Mouse (Mus musculus) cerebellum, adult 2 months (tissue): ENCODE measurements around the gene Shc3. TPM values are rescaled to one million over a fixed set of nuclear protein-coding genes. Genes with fewer than 3 reads are reported as not detected.

Source experiments
- DNase-seq, 2 experiments: peaks; one replicate each; pipeline ENCODE4 v3.0.0; 2021
- H3K27ac ChIP-seq: fragments of 200-500 bp; 2 replicates; pipeline ENCODE4 v1.5.1; 2012; ENCODE audit warnings: low read length, control low read depth, inconsistent platforms; ENCODE audit not compliant: insufficient read depth
- H3K27me3 ChIP-seq: fragments of 200-500 bp; 2 replicates; pipeline ENCODE4 v1.6.1; 2012; ENCODE audit warnings: inconsistent platforms, mild to moderate bottlenecking, low read length, moderate library complexity; ENCODE audit not compliant: control insufficient read depth, insufficient read depth
- H3K4me1 ChIP-seq: fragments of 200-500 bp; 2 replicates; pipeline ENCODE4 v1.6.1; 2011; ENCODE audit warnings: low read length; ENCODE audit not compliant: control insufficient read depth, insufficient read depth
- H3K4me3 ChIP-seq: fragments of 200-500 bp; replicated peaks from 2 replicates; pipeline ENCODE3; 2011; ENCODE audit warnings: mild to moderate bottlenecking, low read depth, low read length, control low read depth; ENCODE audit not compliant: insufficient read depth
- CTCF ChIP-seq: fragments of 200-500 bp; IDR thresholded peaks from 2 replicates; pipeline ENCODE4 v1.5.1; 2011; ENCODE audit warnings: low read depth, mild to moderate bottlenecking, control low read depth, low read length, moderate library complexity, borderline replicate concordance; ENCODE audit not compliant: insufficient read depth
- POLR2A ChIP-seq: fragments of 200-500 bp; IDR thresholded peaks from 2 replicates; pipeline ENCODE4 v1.6.1; 2011; ENCODE audit warnings: low read length, control low read depth, borderline replicate concordance; ENCODE audit not compliant: insufficient read depth
- WGBS: fragments of 180-500 bp; shearing (Covaris S2); methylation state at CpG from one replicate; pipeline ENCODE4 v1.1.7; 2018; 5-methylcytosine and 5-hydroxymethylcytosine counted together
- polyA plus RNA-seq: library from polyadenylated mRNA; depleted of rRNA; stranded (reverse); fragments of >200 nt; gene quantifications from 2 replicates; pipeline ENCODE4 v1.2.3, GENCODE M21; 2012

Gene Shc3
- polyA plus RNA-seq, 1 experiment, result 22.7 TPM

DNA sequence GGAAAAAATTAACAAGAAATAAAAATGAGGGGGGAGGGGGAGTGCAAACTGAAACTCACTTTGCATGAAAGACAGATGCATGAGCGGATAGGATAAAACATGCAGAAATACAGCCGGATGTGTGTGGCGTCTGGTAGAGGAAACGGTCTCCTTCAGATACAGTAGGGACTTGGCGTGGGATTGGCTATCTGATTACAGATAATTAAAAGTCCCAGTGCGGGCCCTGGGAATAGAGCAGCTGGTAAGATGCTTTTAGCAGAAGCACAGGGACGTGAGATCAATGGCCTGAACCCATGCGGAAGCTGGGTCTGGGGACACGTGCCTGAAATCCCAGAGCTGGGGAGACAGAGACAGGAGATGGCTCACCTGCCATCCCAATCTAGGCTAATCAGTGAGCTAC is 75.5 kb downstream of the Shc3 start:
- H3K4me3 ChIP-seq, result no peak overlapping the region
- 89% methylated on average over 9 of the region's 9 CpGs for WGBS
- no peak overlapping the region for H3K27ac ChIP-seq
- DNase-seq, result no peak
- no peaks in the 10 kb centered on the region for H3K4me1 ChIP-seq
- no peaks in the 10 kb centered on the region for H3K27me3 ChIP-seq
- no peak for TF ChIP-seq POLR2A
- TF ChIP-seq CTCF, result no peak

DNA sequence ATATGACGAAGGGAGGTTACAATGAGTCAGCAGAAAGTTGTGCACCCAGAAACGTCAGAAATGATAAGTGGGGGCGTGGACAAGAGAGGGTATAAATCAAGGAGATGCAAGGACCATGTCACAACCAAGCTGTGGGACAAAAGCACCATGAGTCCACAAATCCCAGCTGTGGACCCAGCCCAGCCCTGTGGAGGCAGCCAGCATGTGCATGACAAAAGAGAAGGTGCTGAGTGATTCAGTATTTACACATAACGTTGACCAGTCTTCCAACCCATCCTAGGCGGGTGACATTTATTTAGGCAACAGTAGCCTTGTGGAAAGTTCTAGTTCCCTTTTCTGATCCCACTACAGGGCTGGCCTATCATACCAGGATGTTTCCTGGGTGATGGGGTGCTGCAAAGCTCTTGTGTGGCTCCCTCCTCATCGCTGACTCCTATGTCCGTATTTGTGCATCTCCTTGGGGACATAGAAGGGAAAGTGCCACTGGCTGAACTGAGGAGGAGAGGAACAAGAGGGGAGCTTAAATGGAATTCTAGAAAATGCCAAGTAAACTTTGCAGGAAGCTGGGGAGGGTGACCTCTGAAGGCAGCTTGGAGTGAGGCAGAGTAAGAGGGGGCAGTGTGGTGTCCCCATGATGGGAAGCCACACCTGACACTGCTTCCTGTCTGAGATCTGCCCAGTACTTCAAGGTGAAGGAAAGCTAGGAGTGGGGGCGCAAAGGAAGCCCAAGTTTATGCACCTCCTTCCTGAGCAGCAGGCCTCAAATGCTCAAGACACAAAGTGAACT is 77.4 kb downstream of the Shc3 start:
- no peak overlapping the region for H3K4me3 ChIP-seq
- WGBS, result 76% methylated on average over 8 of the region's 8 CpGs
- no peaks in the 10 kb centered on the region for H3K27me3 ChIP-seq
- no peaks in the 10 kb centered on the region for H3K4me1 ChIP-seq
- no peak overlapping the region for H3K27ac ChIP-seq
- DNase-seq, result no peak
- TF ChIP-seq POLR2A (no peak), CTCF (no peak)

- DNase-seq, result no peak
- TF ChIP-seq POLR2A (no peak), CTCF (no peak)
- H3K27me3 ChIP-seq, result no peaks in the 10 kb centered on the region
- 92% methylated on average over 6 of the region's 6 CpGs for WGBS
- H3K4me3 ChIP-seq, result no peak overlapping the region
- no peak overlapping the region for H3K27ac ChIP-seq
- H3K4me1 ChIP-seq, result no peaks in the 10 kb centered on the region
Observed at GRCm38 (mm10) chr13:51490195-51490594, 79.0 kb downstream of the Shc3 start.

DNA sequence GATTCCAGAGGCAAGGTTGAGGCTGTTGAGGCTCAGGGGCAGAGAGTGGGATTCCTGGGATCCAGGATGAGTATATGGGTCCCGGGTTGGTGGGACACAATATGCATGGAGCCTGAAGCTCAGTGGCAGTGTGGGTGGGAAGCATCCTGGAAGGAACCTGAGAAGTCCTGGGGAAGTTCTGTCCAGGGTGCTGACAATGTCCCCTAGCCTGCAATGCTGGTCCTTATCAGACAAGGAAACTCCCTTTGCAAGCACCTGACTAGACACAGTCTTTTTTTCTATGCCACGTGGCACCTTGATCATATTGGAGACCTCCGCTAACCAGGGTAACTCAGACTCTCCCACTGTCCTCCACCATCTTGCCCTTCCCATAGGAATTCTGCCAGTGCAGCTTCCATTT is 80.3 kb downstream of the Shc3 start:
- H3K4me3 ChIP-seq, result no peak overlapping the region
- DNase-seq, result no peak
- H3K27ac ChIP-seq, result no peak overlapping the region
- TF ChIP-seq CTCF (no peak), POLR2A (no peak)
- H3K27me3 ChIP-seq, result no peaks in the 10 kb centered on the region
- no peaks in the 10 kb centered on the region for H3K4me1 ChIP-seq
- 80% methylated on average over 3 of the region's 3 CpGs for WGBS

DNA sequence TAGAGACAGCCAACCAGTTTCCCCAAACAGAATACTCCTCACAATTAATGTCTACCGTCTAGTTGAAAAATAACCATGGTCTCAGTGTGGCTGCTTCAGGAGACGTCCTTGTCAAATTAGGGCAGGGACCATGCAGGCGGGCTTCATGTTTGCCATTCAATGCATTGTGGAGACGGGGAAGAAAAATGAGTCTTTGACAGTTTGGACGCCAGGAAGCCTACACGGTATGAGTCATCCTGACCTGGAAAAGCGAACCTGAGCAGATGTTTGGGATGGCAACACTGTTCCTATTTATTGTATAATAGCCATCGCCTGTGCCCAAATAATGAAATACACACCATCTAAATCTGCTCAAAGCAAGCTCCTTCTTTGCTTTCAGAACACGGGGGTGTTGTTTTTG is 83.9 kb downstream of the Shc3 start:
- no peak overlapping the region for H3K4me3 ChIP-seq
- no peak for TF ChIP-seq POLR2A
- no peak for TF ChIP-seq CTCF
- H3K27me3 ChIP-seq, result no peaks in the 10 kb centered on the region
- WGBS, result 82% methylated on average over 9 of the region's 9 CpGs
- peaks cover 3% of the 10 kb centered on the region; the same call in 1 of the 2 replicates for H3K4me1 ChIP-seq
- no peak overlapping the region for H3K27ac ChIP-seq
- peak in 1 of 2 experiments; percentile 12 for DNase-seq

DNA sequence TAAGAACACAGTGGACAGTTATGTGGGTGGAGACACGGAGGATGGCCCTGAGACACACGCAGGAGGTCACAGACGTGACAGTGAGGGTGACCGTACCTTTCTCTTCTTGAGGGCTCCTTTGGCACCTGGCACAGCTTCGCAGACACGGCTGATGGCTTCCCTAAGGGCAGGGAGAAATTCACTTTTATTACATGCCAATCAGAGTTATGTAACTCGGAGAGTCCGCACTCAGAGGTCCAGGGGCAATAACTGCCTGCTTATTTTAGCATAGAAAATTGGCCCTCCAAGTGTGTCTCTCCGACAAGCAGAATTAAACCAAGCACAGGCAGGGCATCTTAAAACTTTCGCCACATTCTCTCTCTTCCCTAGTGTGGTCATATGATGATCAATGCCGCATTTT is 86.4 kb downstream of the Shc3 start:
- TF ChIP-seq CTCF (no peak), POLR2A (no peak)
- H3K27me3 ChIP-seq, result no peaks in the 10 kb centered on the region
- peaks cover 8% of the 10 kb centered on the region; the same call in 1 of the 2 replicates for H3K4me1 ChIP-seq
- DNase-seq, result no peak
- 87% methylated on average over 11 of the region's 11 CpGs for WGBS
- H3K27ac ChIP-seq, result no peak overlapping the region
- H3K4me3 ChIP-seq, result no peak overlapping the region

DNA sequence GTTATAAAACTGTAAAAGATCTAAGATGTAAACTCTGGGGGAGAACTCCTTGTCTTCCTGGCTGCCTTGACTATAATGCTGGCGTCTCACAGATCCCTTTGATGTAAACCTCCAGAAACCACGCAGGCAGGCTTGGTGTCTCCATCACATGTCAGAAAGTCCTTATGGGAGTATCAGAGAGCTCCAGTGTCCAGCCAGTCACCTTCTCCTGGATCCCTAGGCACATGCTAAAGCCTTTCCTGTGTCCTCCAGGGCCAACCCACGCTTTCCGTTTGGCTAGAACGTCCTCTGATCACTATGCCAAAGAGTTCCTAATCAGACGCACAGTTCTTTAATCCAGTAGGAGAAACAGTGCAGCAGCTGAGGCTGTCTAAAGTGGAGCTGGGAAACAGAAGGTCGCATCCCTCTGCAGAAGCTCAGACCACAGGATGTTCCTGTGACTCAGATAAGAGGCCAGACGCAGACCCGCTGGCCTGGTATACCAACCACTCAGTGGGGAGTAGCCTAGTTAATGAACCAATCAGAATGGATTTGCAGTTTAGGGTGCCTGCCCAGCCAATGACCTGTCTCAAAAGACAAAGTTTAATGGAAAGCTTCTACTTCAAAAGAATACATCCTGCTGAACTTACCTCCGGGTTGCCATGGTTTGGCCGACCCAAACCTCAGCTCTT is 88.7 kb downstream of the Shc3 start:
- Histone ChIP-seq H3K4me3 (no peak overlapping the region), H3K27ac (no peak overlapping the region), H3K27me3 (no peaks in the 10 kb centered on the region), H3K4me1 (peaks cover 8% of the 10 kb centered on the region; the same call in 1 of the 2 replicates)
- 32% methylated on average over 11 of the region's 11 CpGs for WGBS
- TF ChIP-seq CTCF, result no peak
- TF ChIP-seq POLR2A, result no peak
- peak; percentile 16 to 45 for DNase-seq

GRCm38 (mm10) chr13:51479826-51480225 is 89.4 kb downstream of the Shc3 start:
- DNase-seq, result peak; percentile 48 to 56

More at GRCm38 (mm10) chr13:51479826-51480225, 89.4 kb downstream of the Shc3 start:
- Histone ChIP-seq H3K4me3 (no peak overlapping the region), H3K4me1 (peaks cover 8% of the 10 kb centered on the region; the same call in 1 of the 2 replicates), H3K27me3 (no peaks in the 10 kb centered on the region), H3K27ac (no peak overlapping the region)
- 15% methylated on average over 11 of the region's 11 CpGs for WGBS
- TF ChIP-seq CTCF, result no peak
- no peak for TF ChIP-seq POLR2A
